Mouse (Mus musculus): ENCODE measurements around the gene Elac2.

Gene Elac2

DNA sequence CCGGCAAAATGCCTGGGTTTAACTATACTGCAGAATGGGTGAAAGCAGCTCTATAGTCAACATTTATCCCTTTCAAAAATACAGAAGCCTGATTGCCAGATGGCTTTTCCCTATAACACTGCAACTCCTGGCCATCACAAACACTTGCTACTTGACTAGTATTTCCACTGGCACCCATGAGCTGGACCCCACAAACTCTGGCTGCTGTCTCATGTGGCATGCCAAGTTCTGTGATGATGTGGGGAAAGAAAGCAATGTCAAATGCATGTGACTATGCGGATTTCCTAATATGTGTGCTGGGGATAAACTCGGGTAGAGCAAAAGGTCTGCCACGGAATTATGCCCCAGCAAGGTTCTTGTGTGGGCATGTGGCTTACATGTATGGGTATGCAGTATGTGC lies 27.2 kb downstream of the Elac2 start:
- in situ Hi-C loops (cut with MboI; ENCODE audit: low pct_unique_long_range_greater_than_20kb in 1 of 2, low sequenced_read_pairs in 2 of 2, unreplicated experiment in 1 of 2) = no loop called here

DNA sequence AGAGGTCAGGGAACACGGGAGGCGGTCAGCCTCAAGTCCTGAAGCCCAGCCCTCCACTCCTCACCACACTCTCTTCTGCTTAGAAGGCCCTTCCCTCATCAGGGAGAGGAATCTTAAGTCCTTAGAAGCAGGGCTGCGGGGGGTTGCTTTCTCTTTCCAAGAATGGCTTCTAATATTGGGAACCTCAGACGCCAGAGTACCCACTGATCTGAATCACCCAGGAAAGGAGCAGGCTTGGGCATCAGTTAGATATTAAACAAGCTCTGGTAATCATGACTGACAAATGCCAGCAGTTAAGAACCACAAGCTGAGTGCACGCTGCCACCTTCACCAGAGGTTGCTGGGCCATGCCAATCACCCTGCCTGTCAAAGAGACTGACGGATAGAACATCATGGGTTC lies 35.1 kb downstream of the Elac2 start:
- in situ Hi-C loops (cut with MboI; ENCODE audit: low pct_unique_long_range_greater_than_20kb in 1 of 2, low sequenced_read_pairs in 2 of 2, unreplicated experiment in 1 of 2) = no loop called here

DNA sequence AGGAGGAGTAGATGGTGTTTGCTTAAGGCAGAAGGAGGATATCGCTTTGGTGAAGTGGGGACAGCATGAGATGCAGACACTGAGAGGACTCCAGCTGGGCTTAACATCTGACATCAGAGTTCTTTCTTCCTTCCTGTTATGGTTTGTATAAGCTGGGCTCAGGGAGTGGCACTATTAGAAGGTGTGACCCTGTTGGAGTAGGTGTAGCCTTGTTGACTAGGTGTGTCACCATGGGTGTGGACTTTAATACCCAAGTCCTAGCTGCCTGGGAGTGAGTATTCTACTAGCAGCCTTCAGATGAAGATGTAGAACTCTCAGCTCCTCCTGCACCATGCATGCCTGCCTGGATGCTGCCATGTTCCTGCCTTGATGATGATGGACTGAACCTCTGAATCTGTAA lies 37.9 kb downstream of the Elac2 start:
- in situ Hi-C loops (cut with MboI; ENCODE audit: low pct_unique_long_range_greater_than_20kb in 1 of 2, low sequenced_read_pairs in 2 of 2, unreplicated experiment in 1 of 2) = no loop called here

DNA sequence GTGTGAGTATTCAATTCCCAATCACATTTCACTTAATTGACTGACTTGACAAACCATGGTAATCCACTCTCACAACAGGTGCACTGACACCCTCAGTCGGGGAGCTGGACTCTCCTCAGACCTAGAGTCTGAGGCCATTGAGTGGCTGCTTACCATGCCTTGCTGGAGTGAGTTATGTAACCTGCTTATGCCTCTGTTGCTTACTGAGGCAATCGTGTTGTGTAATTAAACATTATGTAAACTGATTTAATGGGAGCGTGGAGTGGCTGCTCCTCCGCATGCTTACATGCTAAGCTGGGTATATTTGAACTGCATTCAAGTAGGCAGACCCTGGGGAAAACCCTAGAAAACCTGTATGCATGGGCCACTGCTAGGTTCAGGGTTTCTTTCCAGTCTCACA lies 41.9 kb downstream of the Elac2 start:
- in situ Hi-C loops (cut with MboI; ENCODE audit: low pct_unique_long_range_greater_than_20kb in 1 of 2, low sequenced_read_pairs in 2 of 2, unreplicated experiment in 1 of 2) = no loop called here

DNA sequence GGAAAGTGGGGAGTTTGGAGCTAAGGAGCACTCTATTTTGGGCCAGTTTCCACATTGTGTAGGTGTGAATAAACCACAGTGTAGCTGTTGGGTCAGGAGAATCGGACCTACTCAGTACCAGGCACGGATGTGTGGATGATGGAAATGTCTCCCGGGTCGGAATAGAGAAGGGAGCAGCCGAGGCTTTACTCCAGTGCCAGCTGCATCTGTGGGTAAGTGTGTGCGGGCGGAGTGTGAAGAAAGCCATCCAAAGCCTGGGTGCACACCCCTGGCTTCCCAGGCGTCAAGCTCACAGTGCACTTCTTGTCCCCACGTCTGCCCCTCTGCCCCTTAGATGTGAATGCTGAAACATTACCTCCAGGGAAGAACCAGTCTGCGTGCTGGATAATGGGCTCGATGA lies 43.9 kb downstream of the Elac2 start:
- in situ Hi-C loops (cut with MboI; ENCODE audit: low pct_unique_long_range_greater_than_20kb in 1 of 2, low sequenced_read_pairs in 2 of 2, unreplicated experiment in 1 of 2) = no loop called here

DNA sequence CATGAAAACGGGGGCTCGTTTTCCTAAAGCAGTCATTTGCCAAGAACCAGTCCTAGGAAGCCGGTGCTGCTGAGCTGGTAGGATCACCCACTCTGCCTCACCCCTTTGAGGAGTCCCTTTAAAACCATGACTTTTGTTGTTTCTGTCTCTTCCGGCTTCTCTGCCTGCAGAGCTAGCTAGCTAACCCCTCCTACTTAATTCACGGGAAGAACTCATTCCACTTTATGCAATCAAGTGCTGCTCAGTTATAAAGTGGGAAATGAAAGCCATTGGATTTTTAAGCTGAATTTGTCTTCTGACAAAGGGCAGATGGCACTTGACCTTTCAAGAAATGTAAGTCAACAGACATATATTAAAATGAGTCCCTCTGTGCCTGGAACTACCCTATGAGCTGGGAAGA lies 49.2 kb downstream of the Elac2 start:
- in situ Hi-C loops (cut with MboI; ENCODE audit: low pct_unique_long_range_greater_than_20kb in 1 of 2, low sequenced_read_pairs in 2 of 2, unreplicated experiment in 1 of 2) = no loop called here

DNA sequence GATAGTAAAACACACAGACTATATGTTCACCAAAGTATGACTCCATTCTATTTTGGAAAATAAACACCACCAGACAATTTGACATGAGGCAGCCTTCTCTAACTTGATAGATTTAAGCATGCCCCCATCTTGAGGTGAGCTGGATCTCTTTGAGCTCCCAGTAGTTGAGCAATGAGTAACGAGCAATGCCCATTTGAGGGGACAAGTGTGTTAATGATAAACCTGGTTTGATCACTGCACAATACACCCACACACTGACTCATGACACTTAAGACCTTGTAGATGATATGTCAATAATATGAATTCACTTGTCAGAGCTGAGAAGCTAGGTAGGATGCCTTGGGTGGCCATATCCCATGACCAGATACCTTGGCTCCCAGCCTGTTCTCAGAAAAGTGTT lies 51.4 kb downstream of the Elac2 start:
- in situ Hi-C loops (cut with MboI; ENCODE audit: low pct_unique_long_range_greater_than_20kb in 1 of 2, low sequenced_read_pairs in 2 of 2, unreplicated experiment in 1 of 2) = no loop called here

DNA sequence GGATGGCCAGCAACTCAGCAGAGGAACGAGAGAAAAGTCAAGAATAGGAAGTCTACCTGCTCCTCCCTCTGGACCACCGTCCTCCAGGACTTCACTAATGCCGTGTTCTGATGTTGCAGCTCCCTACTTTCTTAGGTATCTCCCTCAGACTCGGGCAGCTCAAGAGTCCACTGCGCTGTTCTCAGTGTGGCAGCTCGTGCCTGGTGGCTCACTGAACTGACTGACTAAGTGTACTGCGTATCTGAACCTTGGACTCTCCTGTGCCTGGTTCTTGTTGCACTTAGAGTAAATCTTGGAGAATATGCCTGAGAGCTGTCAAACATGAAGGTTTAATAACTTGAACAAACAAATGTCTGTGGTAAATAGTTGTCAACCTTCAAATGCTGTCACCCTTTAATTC lies 53.4 kb downstream of the Elac2 start:
- in situ Hi-C loops (cut with MboI; ENCODE audit: low pct_unique_long_range_greater_than_20kb in 1 of 2, low sequenced_read_pairs in 2 of 2, unreplicated experiment in 1 of 2) = no loop called here

DNA sequence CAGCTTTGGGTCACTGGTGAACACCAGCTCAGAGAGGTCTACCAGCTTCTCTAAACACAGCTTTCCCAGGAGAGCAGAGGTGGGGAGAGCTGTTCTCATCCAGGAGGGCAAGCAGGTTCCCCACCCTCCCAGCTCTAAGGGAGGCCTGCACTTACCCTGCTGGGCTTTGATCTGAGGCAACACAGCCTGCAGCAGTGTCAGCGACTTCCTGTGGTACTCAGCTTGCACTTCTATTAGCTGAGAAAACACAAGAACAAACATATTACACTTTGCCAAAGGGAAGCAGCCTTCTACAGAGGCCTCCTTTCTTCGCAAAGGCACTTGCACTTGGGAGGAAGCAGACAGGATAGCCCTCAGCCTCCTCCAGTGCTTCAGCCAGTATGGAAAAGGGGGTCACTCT lies 60.2 kb downstream of the Elac2 start:
- in situ Hi-C loops (cut with MboI; ENCODE audit: low pct_unique_long_range_greater_than_20kb in 1 of 2, low sequenced_read_pairs in 2 of 2, unreplicated experiment in 1 of 2) = no loop called here

DNA sequence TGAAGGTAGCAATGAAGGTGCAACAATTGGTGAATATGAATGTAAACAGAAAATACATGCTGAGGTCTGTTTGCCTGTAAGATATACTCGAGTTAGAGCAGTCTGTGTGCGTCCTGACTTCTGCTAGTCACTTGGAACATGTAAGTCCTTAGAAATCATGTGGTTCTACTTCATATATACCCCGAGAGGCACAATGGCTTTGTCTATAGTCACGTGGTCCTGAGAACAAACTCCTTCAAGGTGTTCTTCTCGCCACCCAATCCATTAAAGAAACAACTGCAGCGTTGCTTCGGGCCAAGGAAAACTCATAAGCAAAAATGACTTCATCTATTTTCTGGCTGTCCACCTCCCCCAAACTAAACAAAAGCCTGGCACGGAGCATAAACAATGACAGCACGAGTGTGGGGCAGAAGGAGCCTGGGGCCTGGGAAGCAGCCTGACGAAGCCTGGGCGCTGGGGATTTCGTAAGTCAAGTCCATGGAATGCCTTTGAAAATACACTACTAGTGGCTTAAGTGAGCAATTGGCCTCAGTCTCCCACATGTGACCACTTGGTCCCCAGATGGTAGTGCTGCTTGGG lies 60.8 kb downstream of the Elac2 start:
- in situ Hi-C loops (cut with MboI; ENCODE audit: low pct_unique_long_range_greater_than_20kb in 1 of 2, low sequenced_read_pairs in 2 of 2, unreplicated experiment in 1 of 2) = no loop called here

DNA sequence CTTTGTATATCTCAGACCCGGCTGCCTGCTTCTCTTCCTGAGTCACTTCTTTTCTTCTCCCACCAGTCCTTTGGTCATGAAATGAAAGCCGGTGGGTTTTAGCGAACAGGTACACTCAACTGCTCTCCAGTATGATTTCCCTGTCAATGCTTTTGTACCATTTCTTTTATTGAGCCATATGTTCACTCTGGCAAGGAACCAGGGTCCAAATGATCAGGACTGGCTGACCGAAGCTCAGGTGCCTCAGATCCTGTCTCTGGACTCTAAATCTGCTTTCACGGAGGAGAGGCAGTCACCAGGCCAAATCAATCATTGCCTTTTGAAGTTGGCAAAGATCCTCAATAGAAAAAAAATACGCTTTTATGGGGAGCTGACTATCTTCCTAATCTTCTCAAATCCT lies 61.7 kb downstream of the Elac2 start:
- in situ Hi-C loops (cut with MboI; ENCODE audit: low pct_unique_long_range_greater_than_20kb in 1 of 2, low sequenced_read_pairs in 2 of 2, unreplicated experiment in 1 of 2) = no loop called here

DNA sequence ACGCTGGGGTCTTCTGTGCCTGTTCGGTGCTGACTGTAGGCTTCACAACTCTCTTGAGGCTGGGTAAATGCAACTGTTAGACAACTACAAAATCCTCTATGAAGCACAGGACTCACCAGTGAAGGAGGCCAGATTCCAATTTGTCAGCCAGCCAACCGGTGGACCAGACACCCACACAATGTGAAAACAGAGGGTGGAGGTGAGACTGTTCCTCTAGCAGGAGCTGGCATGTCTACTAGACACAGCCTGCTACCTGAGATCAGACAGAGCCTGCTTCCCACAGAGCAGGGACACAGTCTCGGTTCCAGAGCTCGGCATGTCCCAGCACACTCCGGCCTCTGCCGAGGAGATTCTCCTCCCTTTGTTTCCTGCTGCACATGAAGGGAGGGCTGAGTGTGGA lies 70.3 kb downstream of the Elac2 start:
- in situ Hi-C loops (cut with MboI; ENCODE audit: low pct_unique_long_range_greater_than_20kb in 1 of 2, low sequenced_read_pairs in 2 of 2, unreplicated experiment in 1 of 2) = no loop called here

DNA sequence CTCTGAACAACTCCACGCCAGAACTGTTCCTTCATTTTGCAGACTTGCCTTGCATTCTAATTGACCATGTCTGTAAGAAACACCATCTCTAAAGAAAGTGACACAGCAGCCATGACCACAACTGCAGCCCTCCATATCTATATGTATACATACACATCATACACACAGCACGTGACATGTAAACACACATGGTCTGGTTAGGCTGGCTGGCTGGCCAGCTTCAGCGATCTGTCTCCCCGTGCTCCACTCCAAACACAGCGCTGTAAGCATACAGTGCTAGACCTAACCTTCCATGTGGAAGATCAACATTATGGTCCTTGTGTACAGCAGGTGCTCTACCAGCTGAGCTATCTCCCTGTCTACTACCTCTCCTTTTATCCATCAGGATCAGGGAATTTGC lies 72.0 kb downstream of the Elac2 start:
- in situ Hi-C loops (cut with MboI; ENCODE audit: low pct_unique_long_range_greater_than_20kb in 1 of 2, low sequenced_read_pairs in 2 of 2, unreplicated experiment in 1 of 2) = no loop called here

All from mouse embryonic stem cell (cell line).